Mouse (Mus musculus): ENCODE measurements at regions not wholly inside any gene's neighbourhood (a gene's known extent, or its start where the extent isn't known, plus 50 kb on each side); places are given as distances from the start of the nearest gene placed in this dataset.

DNA sequence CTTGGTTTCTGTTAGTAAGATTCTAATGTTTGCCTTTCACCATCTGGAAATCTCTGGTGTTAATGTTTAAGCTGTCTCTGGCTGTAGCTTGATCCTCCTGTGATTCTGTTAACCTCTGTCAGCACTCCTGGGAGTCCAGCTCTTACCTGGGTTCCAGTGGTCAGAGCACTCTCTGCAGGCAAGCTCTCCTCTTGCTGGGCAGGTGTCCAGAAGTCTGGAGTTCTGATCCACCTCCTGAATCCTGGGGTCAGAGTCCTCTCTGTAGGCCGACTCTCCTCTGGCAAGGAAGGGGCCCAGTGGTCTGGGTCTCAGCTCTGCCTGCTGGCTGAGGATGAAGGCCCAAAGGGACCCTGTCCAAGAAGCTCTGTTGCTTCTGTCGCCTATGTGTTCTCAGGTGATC is 181.4 kb downstream of the Fam173b start:
- DNase-seq (ENCODE audit: low read depth in 3 of 3, low spot score in 3 of 3) (no peak), ATAC-seq (ENCODE audit: insufficient read depth) (no peak)
- no peak for TF ChIP-seq EP300 (IDR thresholded peaks at IDR 0.05; ENCODE audit: low read depth)
- no peak for TF ChIP-seq CTCF (IDR thresholded peaks at IDR 0.05; ENCODE audit: low read depth)
- Histone ChIP-seq H3K4me1 (replicated peaks; ENCODE audit: control insufficient read depth in 2 of 2, insufficient read depth in 2 of 2, low read length in 1 of 2) (no peaks in the 10 kb centered on the region), H3K4me3 (ENCODE audit: insufficient read depth in 1 of 2, low read depth in 2 of 2, low read length in 2 of 2) (no peak overlapping the region), H3K4me2 (ENCODE audit: low read depth) (no peak overlapping the region), H3K27ac (no peak overlapping the region), H3K9me3 (ENCODE audit: control insufficient read depth, low read length) (no peaks in the 10 kb centered on the region), H3K9ac (replicated peaks) (no peak overlapping the region), H3K27me3 (ENCODE audit: control insufficient read depth, insufficient read depth, low read length) (no peaks in the 10 kb centered on the region), H3K36me3 (replicated peaks; ENCODE audit: control insufficient read depth, insufficient read depth, low read depth) (no peaks in the 10 kb centered on the region)
- 67% methylated on average over 2 of the region's 2 CpGs for WGBS (ENCODE audit: insufficient replicate concordance)

- H3K27me3 ChIP-seq (ENCODE audit: control insufficient read depth, insufficient read depth, low read length), result no peaks in the 10 kb centered on the region
- ATAC-seq (ENCODE audit: insufficient read depth) (no peak), DNase-seq (ENCODE audit: low read depth in 3 of 3, low spot score in 3 of 3) (no peak)
- H3K4me2 ChIP-seq (ENCODE audit: low read depth), result no peak overlapping the region
- no peak overlapping the region for H3K9ac ChIP-seq (replicated peaks)
- no peaks in the 10 kb centered on the region for H3K9me3 ChIP-seq (ENCODE audit: control insufficient read depth, low read length)
- H3K27ac ChIP-seq, result no peak overlapping the region
- H3K4me3 ChIP-seq (ENCODE audit: insufficient read depth in 1 of 2, low read depth in 2 of 2, low read length in 2 of 2), result no peak overlapping the region
- no peaks in the 10 kb centered on the region for H3K36me3 ChIP-seq (replicated peaks; ENCODE audit: control insufficient read depth, insufficient read depth, low read depth)
- TF ChIP-seq EP300 (IDR thresholded peaks at IDR 0.05; ENCODE audit: low read depth) (no peak), CTCF (IDR thresholded peaks at IDR 0.05; ENCODE audit: low read depth) (peak; percentile 51)
- WGBS (ENCODE audit: insufficient replicate concordance), result 58% methylated on average over 3 of the region's 3 CpGs
- H3K4me1 ChIP-seq (replicated peaks; ENCODE audit: control insufficient read depth in 2 of 2, insufficient read depth in 2 of 2, low read length in 1 of 2), result no peaks in the 10 kb centered on the region
Observed at GRCm38 (mm10) chr15:31785022-31785421, 183.4 kb downstream of the Fam173b start.

DNA sequence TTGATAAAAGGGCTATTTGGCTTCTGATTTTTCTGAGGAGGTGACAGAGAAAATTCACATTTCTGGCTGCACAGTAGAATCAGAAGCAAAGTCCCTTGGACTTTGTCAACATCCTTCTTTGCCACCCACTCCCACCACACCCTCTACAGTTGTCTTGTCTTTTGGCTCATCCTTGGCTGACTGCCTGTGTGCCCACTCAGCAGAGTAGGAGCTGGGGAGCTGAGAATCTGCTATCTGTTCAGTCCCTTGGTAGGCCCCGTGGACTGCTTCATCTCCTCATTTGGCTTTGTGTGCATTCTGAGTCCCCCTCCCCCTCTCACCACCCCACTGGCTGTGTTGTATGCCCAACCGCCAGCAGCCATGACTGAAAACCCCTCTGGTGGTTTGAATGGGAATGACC is 197.2 kb downstream of the Fam173b start:
- DNase-seq (ENCODE audit: low read depth in 3 of 3, low spot score in 3 of 3), result no peak
- TF ChIP-seq EP300 (IDR thresholded peaks at IDR 0.05; ENCODE audit: low read depth), result no peak
- TF ChIP-seq CTCF (IDR thresholded peaks at IDR 0.05; ENCODE audit: low read depth), result no peak
- H3K27ac ChIP-seq, result no peak overlapping the region
- H3K9ac ChIP-seq (replicated peaks), result no peak overlapping the region
- no peaks in the 10 kb centered on the region for H3K9me3 ChIP-seq (ENCODE audit: control insufficient read depth, low read length)
- no peaks in the 10 kb centered on the region for H3K36me3 ChIP-seq (replicated peaks; ENCODE audit: control insufficient read depth, insufficient read depth, low read depth)
- no peak overlapping the region for H3K4me3 ChIP-seq (ENCODE audit: insufficient read depth in 1 of 2, low read depth in 2 of 2, low read length in 2 of 2)
- no peaks in the 10 kb centered on the region for H3K4me1 ChIP-seq (replicated peaks; ENCODE audit: control insufficient read depth in 2 of 2, insufficient read depth in 2 of 2, low read length in 1 of 2)
- H3K4me2 ChIP-seq (ENCODE audit: low read depth), result no peak overlapping the region
- no peak for ATAC-seq (ENCODE audit: insufficient read depth)
- H3K27me3 ChIP-seq (ENCODE audit: control insufficient read depth, insufficient read depth, low read length), result no peaks in the 10 kb centered on the region
- 67% methylated on average over 2 of the region's 2 CpGs for WGBS (ENCODE audit: insufficient replicate concordance)

GRCm38 (mm10) chr15:31805522-31805921 is 203.9 kb downstream of the Fam173b start:
- Histone ChIP-seq H3K27me3 (ENCODE audit: control insufficient read depth, insufficient read depth, low read length) (no peaks in the 10 kb centered on the region), H3K9me3 (ENCODE audit: control insufficient read depth, low read length) (no peaks in the 10 kb centered on the region), H3K4me3 (ENCODE audit: insufficient read depth in 1 of 2, low read depth in 2 of 2, low read length in 2 of 2) (no peak overlapping the region), H3K4me1 (replicated peaks; ENCODE audit: control insufficient read depth in 2 of 2, insufficient read depth in 2 of 2, low read length in 1 of 2) (no peaks in the 10 kb centered on the region), H3K4me2 (ENCODE audit: low read depth) (no peak overlapping the region), H3K27ac (no peak overlapping the region), H3K9ac (replicated peaks) (no peak overlapping the region), H3K36me3 (replicated peaks; ENCODE audit: control insufficient read depth, insufficient read depth, low read depth) (no peaks in the 10 kb centered on the region)
- DNase-seq (ENCODE audit: low read depth in 3 of 3, low spot score in 3 of 3) (no peak), ATAC-seq (ENCODE audit: insufficient read depth) (no peak)
- TF ChIP-seq CTCF (IDR thresholded peaks at IDR 0.05; ENCODE audit: low read depth) (no peak), EP300 (IDR thresholded peaks at IDR 0.05; ENCODE audit: low read depth) (no peak)
- WGBS (ENCODE audit: insufficient replicate concordance), result 45% methylated on average over 3 of the region's 3 CpGs

- Histone ChIP-seq H3K27ac (no peak overlapping the region), H3K4me3 (ENCODE audit: insufficient read depth in 1 of 2, low read depth in 2 of 2, low read length in 2 of 2) (no peak overlapping the region), H3K4me1 (replicated peaks; ENCODE audit: control insufficient read depth in 2 of 2, insufficient read depth in 2 of 2, low read length in 1 of 2) (no peaks in the 10 kb centered on the region), H3K27me3 (ENCODE audit: control insufficient read depth, insufficient read depth, low read length) (no peaks in the 10 kb centered on the region), H3K9me3 (ENCODE audit: control insufficient read depth, low read length) (no peaks in the 10 kb centered on the region), H3K36me3 (replicated peaks; ENCODE audit: control insufficient read depth, insufficient read depth, low read depth) (no peaks in the 10 kb centered on the region), H3K9ac (replicated peaks) (no peak overlapping the region), H3K4me2 (ENCODE audit: low read depth) (no peak overlapping the region)
- ATAC-seq (ENCODE audit: insufficient read depth) (no peak), DNase-seq (ENCODE audit: low read depth in 3 of 3, low spot score in 3 of 3) (no peak)
- TF ChIP-seq CTCF (IDR thresholded peaks at IDR 0.05; ENCODE audit: low read depth), result no peak
- no peak for TF ChIP-seq EP300 (IDR thresholded peaks at IDR 0.05; ENCODE audit: low read depth)
- 67% methylated on average over 5 of the region's 5 CpGs for WGBS (ENCODE audit: insufficient replicate concordance)
Observed at GRCm38 (mm10) chr15:31815551-31815950, 213.9 kb downstream of the Fam173b start.
